Mouse (Mus musculus) urinary bladder, postnatal 4 days (tissue): Measurements from ENCODE around the gene Slc51b.
A peak's percentile ranks its signal among the peaks of the same experiment; 100 is the strongest.

Experiments
- DNase-seq, 2 experiments: peaks; one replicate each; pipeline ENCODE4 v3.0.0; 2021 to 2022; ENCODE audit warnings: low spot score in 2 of 2

Gene Slc51b

GRCm38 (mm10) chr9:65372449-65372848 is 50.3 kb downstream of the Slc51b start:
- DNase-seq = no peak

DNA sequence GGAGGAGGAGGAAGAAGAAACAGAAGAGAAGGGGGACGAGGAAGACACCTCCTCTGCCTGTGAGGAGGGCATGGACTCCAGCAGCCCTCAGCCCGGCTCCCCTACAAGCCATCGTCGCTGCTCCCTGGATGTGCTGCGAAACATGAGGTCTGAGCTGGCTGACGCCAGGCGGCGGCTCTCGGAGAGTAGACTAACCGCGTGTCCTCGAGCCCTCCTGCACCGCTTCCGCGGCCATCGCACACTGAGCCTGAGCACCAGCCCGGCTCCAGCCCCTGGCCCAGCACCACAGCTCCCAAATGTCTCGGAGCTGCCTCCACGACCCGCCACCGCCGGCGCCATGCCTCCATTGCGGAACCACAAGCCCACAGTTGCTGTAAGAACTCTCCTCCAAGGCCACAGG is 51.0 kb downstream of the Slc51b start:
- no peak for DNase-seq

DNA sequence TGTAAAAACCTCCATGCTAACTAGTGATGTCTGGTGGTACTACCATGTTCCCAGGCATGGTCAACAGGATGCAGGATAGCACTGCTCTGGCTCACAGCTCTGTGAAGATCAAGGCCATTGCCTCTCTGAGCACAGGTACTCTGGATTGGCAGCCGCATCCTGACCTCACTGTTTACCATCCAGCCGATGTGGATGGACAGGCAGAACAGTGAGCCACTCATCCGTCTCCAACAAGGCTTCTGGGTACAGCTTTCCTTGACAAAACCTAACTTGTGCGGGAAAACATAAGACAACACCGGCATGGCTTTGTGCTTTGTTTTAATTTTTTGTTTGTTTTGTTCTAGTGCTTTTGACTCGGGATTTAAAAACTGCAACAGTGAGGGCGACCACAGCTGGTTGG is 57.0 kb downstream of the Slc51b start:
- peak in 1 of 2 experiments; percentile 41 for DNase-seq

DNA sequence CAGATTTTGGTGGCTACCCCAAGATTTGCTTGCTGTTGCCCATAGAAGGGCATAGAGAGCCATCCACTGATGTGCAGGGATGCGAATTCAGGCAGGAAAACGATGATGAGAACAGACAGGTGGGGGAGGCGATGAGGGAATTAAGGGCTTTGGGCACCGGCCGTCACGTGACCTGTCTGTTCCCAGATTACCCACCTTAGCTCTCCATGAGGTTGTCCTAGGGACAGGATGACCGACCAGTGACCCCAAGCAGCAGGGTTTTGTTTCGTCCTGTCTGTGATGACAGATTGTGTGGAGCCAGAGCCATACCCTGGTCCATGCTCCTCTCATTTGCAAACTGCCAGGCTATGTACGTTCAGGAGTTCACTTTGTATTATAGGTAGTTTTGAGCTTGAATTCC is 59.1 kb downstream of the Slc51b start:
- peak in 1 of 2 experiments; percentile 28 for DNase-seq
